Mouse (Mus musculus): ENCODE measurements around the gene Maff.

- TF ChIP-seq MEF2A (IDR thresholded peaks at IDR 0.05; ENCODE audit: borderline replicate concordance, low read depth, low read length) (no peak), SIN3A (IDR thresholded peaks at IDR 0.05; ENCODE audit: low read length) (peak; percentile 86), CHD1 (IDR thresholded peaks at IDR 0.05; ENCODE audit: low read depth, low read length) (no peak)
These were observed 22.6 kb upstream of the Maff start for GRCm38 (mm10) chr15:79323791-79324155.
